Mouse (Mus musculus) telencephalon, adult 2 months (tissue): ENCODE measurements around the gene Slc19a2.
A peak's percentile ranks its signal among the peaks of the same experiment; 100 is the strongest.
"Not testable (repeated sequence)": the region's sequence is repeated elsewhere in the genome, so short reads cannot be mapped to it uniquely, and the experiment has no call there.

ENCODE experiments used
- DNase-seq: peaks from one replicate; pipeline ENCODE4 v3.0.0-alpha.2; 2011; ENCODE audit warnings: low read depth, low spot score

The Slc19a2 gene

DNA sequence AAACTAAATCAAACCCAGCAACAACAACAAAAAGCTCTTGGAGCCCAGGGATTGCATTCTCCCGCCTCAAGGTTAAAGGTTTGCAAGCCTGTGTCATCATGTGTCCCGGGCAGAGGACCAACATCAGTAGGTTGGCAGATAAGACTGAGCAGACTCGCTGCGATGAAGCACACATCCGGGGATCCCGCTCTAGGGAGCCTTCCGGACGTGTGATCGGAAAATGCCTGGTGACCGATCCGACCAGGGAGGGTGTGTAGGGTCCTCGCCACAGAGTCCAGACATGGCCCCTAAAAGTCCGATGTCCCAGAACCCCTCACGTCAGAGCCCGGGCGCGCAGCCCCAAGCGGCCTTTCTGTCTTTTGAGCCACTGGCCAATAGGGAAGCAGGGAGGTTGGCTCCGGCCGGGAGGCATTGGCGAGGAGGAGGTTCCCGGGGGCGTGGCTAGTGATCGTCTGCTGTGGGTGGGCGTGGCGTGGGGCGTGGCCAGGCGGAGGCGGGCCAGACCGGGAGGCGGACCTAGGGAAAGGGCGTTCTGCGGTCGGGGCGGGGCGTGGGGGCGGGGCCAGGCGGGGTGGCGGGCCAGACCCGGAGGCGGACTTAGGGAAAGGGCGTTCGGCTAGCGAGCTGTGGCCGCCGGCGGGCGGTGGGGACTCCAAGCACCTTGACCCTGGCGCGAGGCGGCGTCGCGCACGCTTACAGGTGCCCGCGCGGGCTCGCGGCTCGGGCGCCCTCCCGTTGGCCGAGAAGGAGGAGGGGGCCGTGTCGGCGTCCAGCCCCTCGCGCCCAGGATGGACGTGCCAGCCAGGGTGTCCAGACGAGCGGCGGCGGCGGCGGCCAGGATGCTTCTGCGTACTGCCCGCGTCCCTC, at the start of gene Slc19a2:
Slc19a2 (plus strand) TSS at position 582 of the 867 bp plus-strand sequence.
- peak; percentile 94 for DNase-seq

DNA sequence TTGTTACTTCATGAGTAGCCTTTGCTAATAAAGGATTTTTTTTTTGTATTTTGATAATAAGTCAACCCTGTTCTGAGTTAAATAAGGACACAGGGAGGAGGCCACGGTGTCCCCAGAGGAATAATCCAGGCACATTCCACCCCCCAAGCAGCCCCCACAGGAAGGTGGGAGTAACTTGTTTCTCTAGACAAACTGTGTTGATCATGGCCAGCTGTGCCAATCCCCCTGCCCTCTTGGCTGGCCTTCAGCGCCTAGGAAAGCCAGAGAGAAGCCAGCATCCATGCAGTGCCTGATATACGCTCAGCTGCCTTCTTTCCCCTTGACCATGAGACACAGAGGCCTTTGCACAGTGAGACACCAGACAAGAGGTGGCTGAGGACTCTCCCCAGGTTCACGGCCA, 49.3 kb upstream of the Slc19a2 start:
- no peak for DNase-seq

DNA sequence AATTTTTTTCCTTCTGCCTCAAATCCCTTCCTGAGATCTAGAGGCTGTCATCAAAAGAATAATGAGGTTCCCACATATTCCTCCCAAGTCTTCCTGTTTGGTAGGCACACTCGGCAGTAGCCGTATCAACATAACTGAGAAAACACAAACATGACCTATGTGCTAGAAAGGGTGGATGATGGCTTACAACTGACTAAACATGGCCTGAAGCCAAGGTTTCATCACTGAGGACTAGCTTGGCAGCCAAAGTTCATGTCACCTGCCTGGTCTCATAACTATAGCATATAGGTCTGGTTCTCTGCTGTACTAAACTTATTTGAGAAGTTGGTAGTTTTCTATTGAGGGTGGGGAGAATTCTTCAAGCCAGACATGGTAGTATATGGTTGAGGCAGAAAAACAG, 40.4 kb upstream of the Slc19a2 start:
- DNase-seq: no peak

DNA sequence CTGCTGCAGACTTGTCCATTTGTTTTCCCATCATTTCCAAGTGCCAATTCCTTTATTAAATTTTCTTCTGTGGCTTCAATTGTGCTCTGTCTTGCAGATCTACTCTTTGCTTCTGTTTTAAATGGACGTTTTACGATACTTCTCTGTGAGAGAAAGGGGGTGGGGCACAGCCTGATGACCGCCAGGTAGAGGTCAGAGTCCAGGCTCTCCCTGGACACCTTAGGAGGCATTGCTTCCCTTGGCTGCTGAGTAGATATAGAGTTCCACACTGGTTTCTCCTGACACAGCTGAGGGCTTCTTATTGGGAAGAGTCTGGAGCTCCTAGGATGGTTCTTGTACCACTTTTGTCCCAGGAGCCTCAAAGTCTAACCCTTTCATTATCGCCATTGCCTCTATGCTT, 37.9 kb upstream of the Slc19a2 start:
- no peak for DNase-seq

DNA sequence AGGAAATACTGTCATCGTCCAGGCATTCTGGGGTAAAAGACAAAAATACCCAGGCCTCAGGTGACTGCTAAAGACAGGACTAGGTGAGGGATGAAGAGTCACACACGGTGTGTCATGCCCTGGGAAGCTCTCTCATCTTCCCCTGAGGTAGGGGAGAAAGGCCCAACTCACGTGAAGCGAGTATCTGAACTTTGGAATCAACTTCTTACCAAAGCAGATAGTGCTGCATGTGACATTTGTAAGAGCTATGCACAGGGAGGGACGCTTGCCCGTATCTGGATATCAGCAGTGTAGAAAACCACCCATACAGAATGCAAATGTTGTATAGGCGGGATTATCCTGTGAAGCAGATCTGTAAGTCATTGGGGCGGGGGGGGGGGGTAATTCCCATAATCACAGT, 36.2 kb upstream of the Slc19a2 start:
- DNase-seq: no peak

DNA sequence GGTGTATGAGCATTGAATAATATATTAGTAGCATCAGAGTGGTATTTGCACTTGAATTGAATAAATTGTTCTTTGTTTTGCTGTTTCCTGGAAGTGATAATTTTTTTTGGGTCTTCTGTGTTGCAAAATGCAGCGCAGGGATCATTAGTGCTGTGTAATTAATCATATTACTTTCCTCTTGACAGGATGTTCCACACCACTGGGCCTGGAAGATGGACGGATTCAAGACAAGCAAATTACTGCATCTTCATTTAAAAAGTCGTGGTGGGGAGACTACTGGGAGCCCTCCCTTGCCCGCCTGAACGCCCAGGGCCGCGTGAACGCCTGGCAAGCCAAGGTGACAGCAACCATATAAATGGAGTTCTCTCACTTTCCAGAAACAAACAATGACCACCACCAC, 34.7 kb upstream of the Slc19a2 start:
- no peak for DNase-seq

DNA sequence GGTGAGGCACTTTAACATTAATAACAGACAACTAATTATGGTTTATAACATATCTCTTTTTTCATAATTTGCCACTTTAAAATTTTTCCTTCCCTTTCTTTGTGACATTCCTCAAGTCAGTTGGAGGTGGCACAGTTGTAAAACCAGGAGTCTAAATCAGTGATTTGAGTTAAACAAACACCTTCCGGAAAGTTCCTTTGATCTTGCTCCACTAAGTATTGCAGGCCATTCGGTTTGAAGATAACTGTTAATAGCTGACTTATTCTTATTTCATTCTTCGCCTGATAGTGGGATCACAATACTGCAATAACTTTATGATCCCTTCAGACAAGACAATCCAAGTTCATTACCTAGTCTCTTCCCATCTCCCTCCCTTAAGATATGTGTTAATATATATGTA, 33.7 kb upstream of the Slc19a2 start:
- DNase-seq: no peak

DNA sequence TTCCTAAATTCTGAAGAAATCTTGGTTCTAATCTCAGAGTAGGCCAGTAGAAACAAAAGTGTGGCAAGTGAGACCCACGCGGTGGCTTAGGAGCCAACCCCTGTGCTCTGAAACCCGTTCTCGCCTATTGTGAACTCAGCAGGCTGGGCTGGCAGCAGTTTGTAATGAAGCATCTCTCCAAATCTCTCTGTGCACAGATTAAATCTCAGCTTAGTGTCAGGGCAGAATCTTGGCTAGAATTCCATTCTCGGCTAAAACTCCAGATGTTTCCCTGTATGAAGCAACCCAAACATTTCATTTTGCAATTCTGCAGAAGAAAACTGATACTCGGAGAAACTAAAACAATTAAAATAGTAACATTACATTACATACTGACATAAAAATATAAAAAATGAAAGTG, 33.3 kb upstream of the Slc19a2 start:
- no peak for DNase-seq

DNA sequence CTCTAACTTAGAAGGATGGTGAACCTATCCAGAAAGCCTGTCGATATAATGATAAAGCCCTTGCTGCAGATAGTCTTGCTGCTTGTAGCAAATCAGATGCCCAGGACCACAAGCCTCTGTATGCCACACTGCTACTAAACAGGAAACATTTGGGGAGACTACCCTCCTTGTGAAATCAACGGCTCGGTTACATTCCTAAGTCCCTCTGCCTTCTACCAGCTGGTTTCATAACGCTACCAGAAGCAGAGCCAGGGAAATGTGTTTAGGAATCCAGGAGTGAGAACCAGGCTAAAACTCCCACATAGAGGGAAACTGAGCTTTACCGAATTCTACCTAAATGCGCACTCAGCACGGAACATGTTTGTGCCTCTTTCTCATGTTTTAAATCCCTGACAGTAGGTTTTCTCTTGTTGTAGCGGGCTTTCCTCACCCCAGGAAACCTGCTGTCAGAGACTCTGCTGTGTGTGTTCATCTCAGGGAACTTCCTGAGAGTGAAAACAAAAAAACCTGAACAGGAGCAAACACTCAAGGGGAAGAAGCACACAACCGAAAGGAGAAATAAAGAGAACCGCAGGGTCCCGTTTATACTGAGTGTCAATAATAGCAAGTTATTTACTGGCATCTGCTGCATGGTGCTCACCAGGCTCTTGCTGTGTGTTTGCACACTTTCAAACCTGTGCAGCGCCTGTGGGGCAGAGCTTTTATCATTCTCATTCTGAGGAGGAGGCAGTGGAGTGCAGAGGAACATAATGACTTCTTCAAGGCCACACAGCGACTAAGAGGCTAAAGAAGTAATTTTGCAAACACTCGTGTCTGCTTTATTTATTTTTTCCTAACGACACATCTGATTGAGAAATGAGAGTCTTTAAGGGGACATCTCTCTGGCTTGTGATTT, 30.8 kb upstream of the Slc19a2 start:
- DNase-seq: peak; percentile 44

DNA sequence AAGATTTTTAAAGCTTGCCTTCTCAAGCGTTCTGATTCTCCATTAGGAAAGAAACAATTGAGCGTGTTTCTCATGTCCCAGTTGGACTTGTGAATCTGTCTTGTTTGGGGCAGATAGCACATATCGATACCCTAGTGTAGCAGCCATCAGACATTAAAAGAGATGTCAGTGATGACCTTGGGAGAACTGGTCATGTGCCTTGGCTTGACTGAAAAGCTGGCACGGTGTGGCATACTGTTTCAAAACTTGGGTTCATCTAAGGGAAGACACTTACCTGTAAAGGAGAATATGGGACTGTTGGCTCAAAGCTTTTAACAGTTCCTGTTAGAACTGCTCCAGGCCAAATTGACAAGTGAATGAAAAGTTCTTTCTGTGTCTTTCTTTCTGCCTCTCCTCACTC, 28.6 kb upstream of the Slc19a2 start:
- DNase-seq: no peak

DNA sequence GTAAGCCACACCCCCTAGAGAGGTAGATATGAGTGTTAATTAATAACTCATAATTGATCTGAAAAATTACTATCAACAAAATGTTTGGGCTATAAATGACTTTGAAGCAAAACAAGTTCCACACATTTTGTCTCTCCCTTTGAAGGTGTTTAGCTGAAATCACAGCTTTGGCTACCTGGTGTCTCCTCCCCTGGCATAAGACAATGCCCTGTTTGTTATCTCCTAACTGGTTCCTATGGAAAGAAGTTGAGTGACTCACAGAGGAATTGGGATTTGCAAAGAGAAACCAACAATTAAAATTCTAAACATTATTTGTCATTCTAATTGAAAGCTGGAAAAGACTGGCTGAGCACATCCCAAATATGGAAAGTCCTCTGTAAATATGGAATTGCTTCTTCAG, 25.8 kb upstream of the Slc19a2 start:
- DNase-seq: no peak

DNA sequence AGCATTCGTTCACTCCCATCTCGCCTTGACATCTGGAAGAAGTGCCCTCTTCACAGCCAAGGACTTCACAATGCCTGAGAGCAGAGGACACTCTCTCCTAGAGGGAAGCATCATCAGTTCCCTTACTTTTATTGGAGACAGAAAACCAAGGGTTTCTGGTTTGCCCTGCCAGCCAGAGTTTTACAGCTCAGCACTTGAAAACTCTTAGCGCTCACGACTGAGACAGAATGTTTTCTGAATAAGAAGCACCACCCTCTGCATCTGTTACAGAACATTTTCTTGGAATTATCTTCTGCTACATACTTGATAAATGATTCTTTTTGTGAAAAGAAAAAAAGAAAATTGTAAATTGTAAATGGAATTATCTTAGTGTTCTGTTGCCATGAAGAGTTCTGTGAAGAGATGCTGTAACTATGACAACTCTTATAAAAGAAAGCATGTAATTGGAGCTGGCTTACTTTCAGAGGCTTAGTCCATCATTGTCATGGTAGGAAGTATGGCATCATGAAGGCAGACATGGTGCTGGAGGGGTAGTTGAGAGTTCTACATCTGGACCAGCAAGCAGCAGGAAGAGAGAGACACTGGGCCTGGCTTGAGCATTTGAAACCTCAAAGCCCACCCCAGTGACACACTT, 16.8 kb upstream of the Slc19a2 start:
- DNase-seq: not testable (repeated sequence)

DNA sequence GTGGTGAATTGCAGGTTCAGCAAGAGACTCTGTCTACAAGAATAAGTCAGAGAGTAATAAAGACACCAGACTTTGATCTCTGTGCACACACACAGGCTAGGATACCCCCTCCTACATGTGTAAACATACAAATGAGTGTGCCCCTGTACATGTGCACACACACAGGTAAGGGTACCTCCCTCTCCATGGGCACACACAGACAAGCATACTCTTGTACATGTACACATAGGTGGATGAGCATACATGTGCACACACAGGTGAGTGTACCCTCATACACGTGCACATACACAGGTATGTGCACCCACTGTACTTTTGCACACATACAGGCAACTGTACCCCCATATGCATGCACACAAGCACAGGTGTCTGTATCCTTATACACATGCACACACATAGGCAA, 15.4 kb upstream of the Slc19a2 start:
- DNase-seq: no peak

DNA sequence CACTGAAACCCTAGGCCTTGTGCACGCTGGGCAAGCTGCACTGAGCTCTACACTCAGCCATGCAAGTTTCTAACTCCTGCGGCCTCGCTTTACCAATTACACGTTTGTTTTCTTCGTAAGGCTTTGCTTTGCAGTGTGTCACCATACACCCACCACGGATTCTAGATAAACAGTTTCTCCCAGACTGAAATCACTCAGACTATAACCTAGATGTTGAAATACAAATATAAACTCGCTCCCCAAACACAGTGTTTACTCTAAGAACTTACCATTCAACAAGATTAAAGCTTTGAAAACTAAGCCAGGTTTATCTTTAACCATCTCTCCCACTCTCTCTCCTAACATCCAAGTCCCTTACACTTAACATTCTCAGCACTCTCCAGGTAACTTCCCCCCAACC, 13.8 kb upstream of the Slc19a2 start:
- DNase-seq: no peak

DNA sequence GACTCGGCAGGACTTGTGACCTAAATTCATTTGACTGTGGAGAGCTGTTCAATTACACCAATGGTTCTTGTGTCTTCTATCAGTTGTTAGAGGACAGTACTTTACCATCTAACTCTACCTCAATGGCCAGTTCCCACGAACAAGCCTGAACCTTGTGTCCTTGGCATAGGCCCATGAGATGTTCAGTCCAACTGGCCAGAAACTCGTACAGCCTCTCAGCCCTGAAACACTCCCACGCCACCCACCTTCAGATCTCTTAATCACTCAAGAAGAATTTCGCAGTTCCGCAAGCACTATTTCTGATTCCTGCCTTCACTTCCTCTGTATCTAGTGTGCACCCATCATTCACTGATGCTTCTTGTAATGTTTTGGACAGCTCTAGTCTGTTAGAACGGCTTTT, 12.8 kb upstream of the Slc19a2 start:
- no peak for DNase-seq

DNA sequence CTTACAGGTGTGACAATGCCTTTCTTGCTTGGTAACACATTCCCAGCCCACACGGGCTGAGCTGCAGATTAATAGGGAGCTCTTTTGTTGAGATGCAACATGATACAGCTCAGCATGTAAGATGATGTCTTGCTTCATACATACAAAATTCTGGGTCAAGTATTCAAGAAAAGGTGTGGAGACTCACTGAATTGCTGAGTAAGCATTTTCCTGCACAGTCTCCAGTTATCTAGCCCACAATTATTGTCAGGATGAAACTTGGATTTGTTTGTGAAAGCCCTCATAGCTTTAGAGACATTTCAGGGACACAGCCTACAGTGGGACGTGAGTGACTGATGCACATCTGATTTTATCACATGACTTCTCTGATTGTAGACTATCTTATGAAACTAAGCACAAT, 7.4 kb upstream of the Slc19a2 start:
- no peak for DNase-seq

DNA sequence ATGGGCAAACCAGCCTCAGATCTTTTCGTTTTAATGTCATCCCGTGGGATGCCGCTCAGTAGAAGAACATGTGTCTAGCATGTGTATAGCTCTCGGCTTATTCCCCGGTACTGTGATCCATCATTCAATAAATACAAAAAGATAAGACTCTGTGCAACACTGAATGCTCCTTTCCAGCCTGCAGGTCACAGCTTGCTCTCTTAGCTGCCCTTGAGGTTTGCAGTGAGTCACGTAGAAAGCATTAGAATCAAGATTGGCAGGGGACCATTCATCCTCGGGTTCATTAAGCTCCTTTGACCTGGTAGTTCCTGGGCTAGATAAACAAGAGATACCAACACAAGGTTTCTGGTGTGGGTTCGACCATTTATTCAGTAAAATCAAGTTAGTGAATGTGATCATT, 6.0 kb upstream of the Slc19a2 start:
- no peak for DNase-seq

DNA sequence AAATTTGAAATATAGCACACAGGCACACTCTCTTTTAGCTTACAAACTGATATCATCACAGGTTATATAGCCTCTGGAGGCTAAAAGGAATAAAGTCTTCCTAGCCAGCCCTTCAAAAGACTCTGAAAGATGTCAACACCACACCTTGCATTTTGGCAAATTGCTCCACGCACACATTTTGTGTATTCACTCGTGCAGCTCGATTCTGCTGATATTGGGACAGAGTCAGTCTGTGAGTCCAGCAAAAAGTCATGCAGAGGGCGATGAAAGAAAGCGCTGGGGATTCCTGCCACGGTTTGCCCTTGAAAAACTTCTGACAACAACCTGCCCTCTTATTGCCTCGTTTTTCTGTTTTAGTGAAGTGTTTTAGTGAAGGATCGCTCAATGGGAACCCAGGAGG, 1.4 kb upstream of the Slc19a2 start:
- DNase-seq: no peak

DNA sequence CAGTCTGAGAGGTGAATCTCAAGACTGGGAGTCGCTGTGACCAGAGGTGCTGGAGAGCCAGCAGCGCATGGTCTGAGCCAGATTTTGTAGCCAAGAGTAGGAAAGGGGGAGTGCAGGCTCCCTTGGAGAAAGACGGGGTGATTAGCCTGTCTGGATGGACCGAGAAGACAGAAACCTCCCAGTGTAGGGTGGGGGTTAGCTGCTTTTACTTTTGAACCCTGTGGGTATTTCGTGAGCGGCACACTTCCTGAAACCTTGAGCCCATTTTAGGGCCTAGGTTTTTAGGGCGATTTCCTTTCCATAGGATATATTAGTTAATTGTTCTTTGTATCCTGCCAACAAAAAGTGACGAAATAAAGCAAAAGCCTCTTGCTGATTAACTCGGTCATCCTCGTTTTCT, 875 bp upstream of the Slc19a2 start:
- DNase-seq: no peak

DNA sequence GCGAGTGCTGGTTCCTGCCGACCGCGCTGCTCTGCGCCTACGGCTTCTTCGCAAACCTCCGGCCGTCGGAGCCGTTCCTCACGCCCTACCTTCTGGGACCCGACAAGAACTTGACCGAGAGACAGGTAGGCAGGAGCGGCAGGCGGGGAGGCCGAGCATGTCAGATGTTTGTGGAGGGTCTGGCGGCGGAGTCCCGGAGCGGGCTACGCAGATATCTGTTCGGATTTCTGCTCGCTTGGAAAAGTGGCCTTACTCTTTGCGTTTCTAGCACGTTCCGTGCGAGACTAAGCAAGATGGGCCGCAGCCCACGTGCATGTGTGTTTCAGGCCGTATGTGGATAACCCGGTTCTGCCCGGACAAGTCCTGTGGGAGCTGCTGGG, 476 bp downstream of the Slc19a2 start:
- DNase-seq: no peak

DNA sequence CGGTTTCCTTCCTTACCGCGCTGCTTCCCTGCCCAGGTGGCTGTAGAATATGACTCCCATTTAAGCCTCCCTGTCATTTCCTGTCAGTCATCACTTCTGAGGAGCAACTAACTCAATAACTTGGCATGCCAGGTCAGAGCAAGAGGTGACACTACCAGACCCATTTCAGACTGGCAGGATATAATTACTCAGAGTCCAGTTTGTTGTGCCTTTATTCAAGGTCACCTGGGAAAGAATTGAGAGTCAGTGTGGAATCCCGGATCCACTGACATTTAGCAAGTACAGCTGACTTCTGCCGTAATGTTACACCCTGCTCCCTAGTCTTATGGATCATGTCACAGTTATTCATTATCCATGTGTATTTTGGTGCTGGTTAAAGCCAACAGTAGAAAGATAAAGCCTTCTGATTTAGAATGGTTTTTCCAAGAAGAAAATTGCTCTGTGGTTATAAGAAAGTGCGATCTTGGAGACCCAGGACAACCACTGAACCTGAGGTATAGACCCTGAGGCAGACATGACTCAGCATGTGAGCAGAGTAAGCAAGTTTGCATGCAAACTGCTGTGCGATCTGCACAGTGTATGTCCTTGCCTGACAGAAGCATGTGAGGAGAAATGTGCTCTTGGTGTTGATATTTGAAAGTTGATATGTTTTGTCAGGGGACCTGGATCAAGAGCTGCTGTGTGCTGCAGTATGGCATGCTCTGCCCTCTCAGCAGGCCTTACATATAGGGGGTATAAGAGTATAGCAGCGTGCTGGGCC, 1.7 kb downstream of the Slc19a2 start:
- DNase-seq: no peak

DNA sequence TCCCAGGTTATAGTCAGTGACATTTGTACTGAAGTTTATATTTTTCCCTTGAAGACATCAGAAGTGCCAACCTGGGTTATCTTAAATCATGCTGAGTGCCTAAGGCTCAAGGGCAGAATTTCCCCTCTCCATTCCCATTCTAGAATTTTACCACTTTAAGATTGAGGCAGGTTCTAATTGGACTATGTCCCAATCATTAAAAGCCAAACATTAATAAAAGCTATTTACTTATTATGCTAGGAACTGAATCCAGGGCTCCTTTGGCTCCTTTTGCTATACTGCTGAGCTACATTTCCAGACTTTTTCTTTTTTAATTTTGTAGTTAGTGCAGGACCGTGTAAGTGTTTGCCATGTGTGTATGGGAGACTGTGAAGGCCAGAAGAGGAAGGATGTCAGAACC, 2.6 kb downstream of the Slc19a2 start:
- DNase-seq: no peak
